Mouse (Mus musculus): ENCODE measurements around the gene Atp5d. TPM values are rescaled to one million over a fixed set of nuclear protein-coding genes. Genes with fewer than 3 reads are reported as not detected.

Atp5d gene
- total RNA-seq (2014; rRNA removed) (154 and 193 TPM in 2 replicates), polyA plus RNA-seq (2015; fragmentation: Nextera tagmentation; extraction: Ambion mirVana) (633 and 650 TPM in 2 replicates)

- 0 out of 2 replicates have a peak, but pooled peaks have one; percentile 5 for TF ChIP-seq CTCF (IDR thresholded peaks at IDR 0.05; ENCODE audit: low read depth)
- Histone ChIP-seq H3K27ac (ENCODE audit: low read depth, low read length) (peak within 1 kb of the TSS; percentile 96), H3K4me3 (ENCODE audit: low read depth, low read length) (peak within 1 kb of the TSS; percentile 74), H3K36me3 (ENCODE audit: insufficient read depth) (peaks cover 25% of the 10 kb centered on the region), H3K9me3 (ENCODE audit: low read length) (no peaks in the 10 kb centered on the region), H3K4me2 (ENCODE audit: low read depth) (peak within 1 kb of the TSS; percentile 93), H3K4me1 (ENCODE audit: insufficient read depth) (peaks cover 17% of the 10 kb centered on the region), H3K27me3 (ENCODE audit: insufficient read depth, low read length) (no peaks in the 10 kb centered on the region), H3K9ac (peak within 1 kb of the TSS; percentile 93)
- 2% methylated on average over 74 of the region's 94 CpGs for WGBS
- peak; percentile 17 for ATAC-seq
- DNase-seq: peak; percentile 88
Observed at GRCm38 (mm10) chr10:80138553-80139438, at the start of gene Atp5d. Gene Atp5d, plus strand, starts transcription at chr10:80138632.

DNA sequence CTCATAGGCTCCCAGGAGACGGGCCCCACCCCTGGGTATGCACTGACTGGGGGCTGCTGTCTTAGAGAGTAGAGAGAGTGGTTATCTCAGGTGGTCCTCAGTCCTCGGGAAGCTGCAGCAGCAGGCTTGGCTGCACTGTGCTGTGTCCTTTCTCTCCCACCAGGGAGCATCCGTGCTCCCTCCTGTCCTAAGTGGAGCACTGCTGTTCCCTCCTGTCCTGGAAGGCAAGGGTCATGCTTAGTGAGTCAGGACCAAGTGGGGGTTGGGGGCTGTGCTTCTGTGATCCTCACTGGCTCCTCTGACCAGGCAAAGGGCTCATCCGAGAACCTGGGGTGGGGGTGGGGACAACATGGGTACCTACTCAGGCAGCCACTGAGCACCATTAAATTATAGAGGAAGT, 49.3 kb upstream of the Atp5d start:
- no peak for TF ChIP-seq CTCF (IDR thresholded peaks at IDR 0.05; ENCODE audit: low read depth)
- DNase-seq: no peak
- Histone ChIP-seq H3K27ac (ENCODE audit: low read depth, low read length) (no peak overlapping the region), H3K9me3 (ENCODE audit: low read length) (no peaks in the 10 kb centered on the region), H3K36me3 (ENCODE audit: insufficient read depth) (0 out of 2 replicates have a peak, but pooled peaks cover 4% of the 10 kb centered on the region), H3K4me3 (ENCODE audit: low read depth, low read length) (no peak overlapping the region), H3K27me3 (ENCODE audit: insufficient read depth, low read length) (no peaks in the 10 kb centered on the region), H3K9ac (no peak overlapping the region), H3K4me1 (ENCODE audit: insufficient read depth) (no peaks in the 10 kb centered on the region), H3K4me2 (ENCODE audit: low read depth) (no peak overlapping the region)
- 63% methylated on average over 4 of the region's 4 CpGs for WGBS
- ATAC-seq: no peak

- DNase-seq (no peak), ATAC-seq (no peak)
- no peak for TF ChIP-seq CTCF (IDR thresholded peaks at IDR 0.05; ENCODE audit: low read depth)
- Histone ChIP-seq H3K4me1 (ENCODE audit: insufficient read depth) (no peaks in the 10 kb centered on the region), H3K9ac (no peak overlapping the region), H3K9me3 (ENCODE audit: low read length) (no peaks in the 10 kb centered on the region), H3K4me2 (ENCODE audit: low read depth) (no peak overlapping the region), H3K4me3 (ENCODE audit: low read depth, low read length) (no peak overlapping the region), H3K27me3 (ENCODE audit: insufficient read depth, low read length) (no peaks in the 10 kb centered on the region), H3K36me3 (ENCODE audit: insufficient read depth) (no peaks in the 10 kb centered on the region), H3K27ac (ENCODE audit: low read depth, low read length) (no peak overlapping the region)
- WGBS: 91% methylated on average over 6 of the region's 6 CpGs
Observed at GRCm38 (mm10) chr10:80091527-80091926, 46.9 kb upstream of the Atp5d start.

DNA sequence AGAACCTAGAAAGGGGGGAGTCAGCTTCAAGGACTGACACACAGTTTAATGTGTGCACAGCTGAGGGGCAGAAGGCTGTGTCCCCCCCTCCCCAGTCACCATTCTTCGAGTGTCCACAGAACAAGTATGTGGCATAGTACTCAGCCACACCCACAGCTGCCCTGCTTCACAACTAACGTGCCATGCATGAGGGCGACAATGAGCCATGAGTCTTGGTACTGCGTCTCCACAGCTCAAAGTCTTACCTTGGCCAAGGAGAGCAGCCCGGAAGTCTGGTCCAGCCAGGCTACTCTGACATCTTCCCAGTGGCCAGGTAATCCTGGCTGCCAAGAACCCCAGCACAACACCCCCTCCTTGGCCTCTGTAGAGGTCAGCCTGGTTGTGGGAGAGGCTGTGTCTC, 45.7 kb upstream of the Atp5d start:
- H3K27ac ChIP-seq (ENCODE audit: low read depth, low read length): no peak overlapping the region
- no peaks in the 10 kb centered on the region for H3K4me1 ChIP-seq (ENCODE audit: insufficient read depth)
- H3K9ac ChIP-seq: no peak overlapping the region
- TF ChIP-seq CTCF (IDR thresholded peaks at IDR 0.05; ENCODE audit: low read depth): no peak
- no peak for DNase-seq
- 82% methylated on average over 5 of the region's 5 CpGs for WGBS
- no peaks in the 10 kb centered on the region for H3K9me3 ChIP-seq (ENCODE audit: low read length)
- no peaks in the 10 kb centered on the region for H3K27me3 ChIP-seq (ENCODE audit: insufficient read depth, low read length)
- no peaks in the 10 kb centered on the region for H3K36me3 ChIP-seq (ENCODE audit: insufficient read depth)
- H3K4me2 ChIP-seq (ENCODE audit: low read depth): no peak overlapping the region
- no peak for ATAC-seq
- H3K4me3 ChIP-seq (ENCODE audit: low read depth, low read length): no peak overlapping the region

DNA sequence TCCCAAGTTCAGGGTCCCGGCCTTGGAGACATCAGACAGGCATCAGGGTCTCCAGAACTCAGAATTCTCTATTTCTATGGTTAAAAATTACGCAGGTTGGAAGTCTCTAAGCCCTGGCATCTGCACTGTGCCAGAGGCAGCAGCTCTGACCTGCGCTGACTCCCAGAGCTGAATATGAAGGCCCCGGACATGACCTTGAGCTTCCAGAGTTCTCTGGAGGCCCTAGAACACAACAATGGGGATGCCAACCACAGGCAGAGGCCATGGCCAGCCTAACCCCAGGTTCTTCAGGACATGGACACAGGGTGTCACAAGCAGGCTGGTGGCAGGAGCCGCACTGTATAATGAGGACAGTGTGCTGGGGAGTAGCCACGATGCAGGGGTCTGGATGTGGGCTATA, 44.3 kb upstream of the Atp5d start:
- 93% methylated on average over 6 of the region's 6 CpGs for WGBS
- H3K9ac ChIP-seq: no peak overlapping the region
- no peak overlapping the region for H3K27ac ChIP-seq (ENCODE audit: low read depth, low read length)
- H3K27me3 ChIP-seq (ENCODE audit: insufficient read depth, low read length): no peaks in the 10 kb centered on the region
- H3K36me3 ChIP-seq (ENCODE audit: insufficient read depth): no peaks in the 10 kb centered on the region
- H3K4me2 ChIP-seq (ENCODE audit: low read depth): no peak overlapping the region
- DNase-seq: no peak
- no peak overlapping the region for H3K4me3 ChIP-seq (ENCODE audit: low read depth, low read length)
- ATAC-seq: no peak
- no peaks in the 10 kb centered on the region for H3K9me3 ChIP-seq (ENCODE audit: low read length)
- TF ChIP-seq CTCF (IDR thresholded peaks at IDR 0.05; ENCODE audit: low read depth): no peak
- no peaks in the 10 kb centered on the region for H3K4me1 ChIP-seq (ENCODE audit: insufficient read depth)

DNA sequence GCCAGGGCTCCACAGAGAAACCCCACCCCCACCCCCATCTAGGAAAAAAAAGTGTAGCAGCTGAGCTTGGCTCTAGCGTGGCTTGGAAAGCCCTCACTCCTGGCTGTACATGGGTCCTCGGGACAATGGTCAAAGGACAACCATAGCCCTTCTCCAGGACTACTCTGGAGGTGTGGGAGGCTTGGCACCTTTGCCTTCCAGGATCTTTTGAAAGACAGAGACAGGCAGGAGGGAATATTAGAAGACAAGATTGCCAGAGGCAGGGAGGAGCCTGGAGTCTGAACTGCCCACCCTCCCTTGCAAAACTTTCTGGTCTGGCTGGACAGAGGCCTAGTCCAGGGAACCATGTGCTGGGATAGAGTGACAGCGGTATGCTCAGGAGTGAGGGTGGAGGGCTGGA, 43.7 kb upstream of the Atp5d start:
- H3K9ac ChIP-seq: no peak overlapping the region
- no peaks in the 10 kb centered on the region for H3K36me3 ChIP-seq (ENCODE audit: insufficient read depth)
- TF ChIP-seq CTCF (IDR thresholded peaks at IDR 0.05; ENCODE audit: low read depth): no peak
- H3K4me2 ChIP-seq (ENCODE audit: low read depth): no peak overlapping the region
- H3K27ac ChIP-seq (ENCODE audit: low read depth, low read length): no peak overlapping the region
- no peak for ATAC-seq
- no peak overlapping the region for H3K4me3 ChIP-seq (ENCODE audit: low read depth, low read length)
- no peaks in the 10 kb centered on the region for H3K4me1 ChIP-seq (ENCODE audit: insufficient read depth)
- H3K27me3 ChIP-seq (ENCODE audit: insufficient read depth, low read length): no peaks in the 10 kb centered on the region
- 84% methylated on average over 3 of the region's 3 CpGs for WGBS
- no peaks in the 10 kb centered on the region for H3K9me3 ChIP-seq (ENCODE audit: low read length)
- DNase-seq: no peak

DNA sequence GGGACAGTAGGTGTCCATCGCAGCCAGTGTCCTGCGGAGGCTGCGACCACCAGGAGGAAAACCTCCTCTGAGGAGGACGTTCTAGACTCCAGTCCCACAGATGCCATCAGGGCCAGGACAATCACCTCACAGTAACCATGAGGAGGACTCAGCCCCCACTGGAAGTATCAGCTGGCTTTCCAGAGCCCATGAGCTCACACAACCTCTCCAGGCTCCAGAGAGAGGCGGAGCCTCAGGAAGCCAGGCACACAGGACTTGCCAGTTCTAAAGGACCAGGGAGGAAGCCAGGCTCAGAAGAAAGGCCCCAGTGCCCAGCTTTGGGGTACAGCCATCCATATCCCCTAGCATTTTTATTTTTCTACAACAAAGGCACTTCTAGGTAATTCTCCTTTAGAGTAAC, 42.9 kb upstream of the Atp5d start:
- Histone ChIP-seq H3K9ac (no peak overlapping the region), H3K27me3 (ENCODE audit: insufficient read depth, low read length) (no peaks in the 10 kb centered on the region), H3K4me1 (ENCODE audit: insufficient read depth) (no peaks in the 10 kb centered on the region), H3K27ac (ENCODE audit: low read depth, low read length) (no peak overlapping the region), H3K36me3 (ENCODE audit: insufficient read depth) (no peaks in the 10 kb centered on the region), H3K4me3 (ENCODE audit: low read depth, low read length) (no peak overlapping the region), H3K9me3 (ENCODE audit: low read length) (no peaks in the 10 kb centered on the region), H3K4me2 (ENCODE audit: low read depth) (no peak overlapping the region)
- WGBS: 94% methylated on average over 5 of the region's 5 CpGs
- ATAC-seq (no peak), DNase-seq (no peak)
- TF ChIP-seq CTCF (IDR thresholded peaks at IDR 0.05; ENCODE audit: low read depth): no peak
